In the genomic region with DNA sequence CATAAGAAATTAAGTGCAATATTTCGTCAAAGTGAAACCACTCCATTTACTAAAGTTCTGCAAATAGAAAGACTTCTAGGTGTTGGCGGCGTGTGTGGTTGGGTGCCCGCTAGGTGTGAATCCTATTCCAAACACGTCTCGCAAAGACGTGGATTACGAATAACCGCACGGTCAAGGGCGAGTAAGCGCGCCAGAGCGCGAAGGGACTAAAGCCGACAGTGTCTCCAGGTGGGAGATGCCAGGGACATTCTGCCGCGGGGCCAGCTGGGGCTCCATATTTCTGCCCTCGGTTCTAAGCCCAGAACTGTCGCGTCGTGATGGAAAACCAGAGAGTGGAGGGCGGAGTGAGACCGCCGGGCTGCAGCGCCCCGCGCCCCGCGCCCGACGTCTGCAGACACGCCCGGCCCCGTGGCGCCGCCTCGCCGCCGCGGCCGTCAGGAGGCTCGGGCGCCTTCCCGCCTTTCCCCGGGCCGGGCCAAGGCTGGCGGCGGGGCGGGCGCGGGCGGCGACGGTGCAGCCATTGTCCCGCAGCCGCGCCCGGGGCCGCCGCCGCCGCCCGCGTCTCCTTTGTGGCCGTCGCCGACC, we compare ENCODE assay signal across 8 mouse cellular contexts. TPM values are rescaled to one million over a fixed set of nuclear protein-coding genes. Genes with fewer than 3 reads are reported as not detected.
A peak's percentile ranks its signal among the peaks of the same experiment; 100 is the strongest.
DNase-seq lines count a peak whose midpoint lies in the region; ATAC-seq and TF ChIP-seq lines count a peak whose summit lies in the region.

No protein-coding gene starts in this region.

- no peak for TF ChIP-seq EP300 in liver, embryonic 14.5 days (IDR thresholded peaks at IDR 0.05; ENCODE audit: low read depth)

- H3K9ac ChIP-seq in embryonic facial prominence, embryonic 13.5 days: peak overlapping the region; percentile 88
- peak overlapping the region; percentile 93 for H3K9ac ChIP-seq in heart, embryonic 12.5 days
- H3K9ac ChIP-seq in kidney, embryonic 16.5 days (replicated peaks; ENCODE audit: low read length): peak overlapping the region; percentile 93
- H3K9ac ChIP-seq in liver, embryonic 14.5 days (replicated peaks): peak overlapping the region; percentile 57

- no peak; the same call in 1 of the 2 replicates for TF ChIP-seq POLR2A in thymus, adult 2 months (IDR thresholded peaks at IDR 0.05; ENCODE audit: control insufficient read depth, extremely low read depth, insufficient read depth, low read length, poor library complexity)

- no peaks in the 10 kb centered on the region for H3K9me3 ChIP-seq in embryonic facial prominence, embryonic 13.5 days
- H3K9me3 ChIP-seq in heart, embryonic 12.5 days (replicated peaks): no peaks in the 10 kb centered on the region
- no peaks in the 10 kb centered on the region for H3K9me3 ChIP-seq in kidney, embryonic 16.5 days (ENCODE audit: low read length)
- no peaks in the 10 kb centered on the region for H3K9me3 ChIP-seq in liver, embryonic 14.5 days (ENCODE audit: control insufficient read depth, low read length)

- DNase-seq in CD4-positive helper T cell, adult 2 months (ENCODE audit: low read depth, low spot score): peak; percentile 61
- DNase-seq in adrenal gland, postnatal 14 days: peak; percentile 69
- no peak for DNase-seq in liver, embryonic 14.5 days (ENCODE audit: low read depth in 3 of 3, low spot score in 3 of 3)
- peak; percentile 69 for DNase-seq in neural tube, embryonic 10.5 days (ENCODE audit: extremely low spot score, low spot score)
- peak; percentile 26 for DNase-seq in thymus, adult 2 months

- no peaks in the 10 kb centered on the region for H3K36me3 ChIP-seq in embryonic facial prominence, embryonic 13.5 days
- no peaks in the 10 kb centered on the region for H3K36me3 ChIP-seq in heart, embryonic 12.5 days
- no peaks in the 10 kb centered on the region for H3K36me3 ChIP-seq in kidney, embryonic 16.5 days (ENCODE audit: insufficient read depth, low read length)
- H3K36me3 ChIP-seq in liver, embryonic 14.5 days (replicated peaks; ENCODE audit: control insufficient read depth, insufficient read depth, low read depth): no peaks in the 10 kb centered on the region
- no peaks in the 10 kb centered on the region for H3K36me3 ChIP-seq in thymus, adult 2 months (ENCODE audit: control insufficient read depth, insufficient read depth, low read length)

- ATAC-seq in embryonic facial prominence, embryonic 13.5 days (ENCODE audit: insufficient number of reproducible peaks, insufficient read depth, low FRiP score, low TSS enrichment, low read depth): no peak
- ATAC-seq in heart, embryonic 12.5 days (ENCODE audit: insufficient number of reproducible peaks, low FRiP score): peak; percentile 65
- peak; percentile 78 for ATAC-seq in kidney, embryonic 16.5 days (ENCODE audit: low FRiP score, low TSS enrichment)
- ATAC-seq in liver, embryonic 14.5 days (ENCODE audit: insufficient read depth): peak; percentile 81

- TF ChIP-seq CTCF in liver, embryonic 14.5 days (IDR thresholded peaks at IDR 0.05; ENCODE audit: low read depth): no peak
- no peak for TF ChIP-seq CTCF in thymus, adult 2 months (IDR thresholded peaks at IDR 0.05; ENCODE audit: borderline replicate concordance, control insufficient read depth, extremely low read depth, insufficient read depth, low read length, poor library complexity)

- H3K4me3 ChIP-seq in embryonic facial prominence, embryonic 13.5 days: peak overlapping the region; percentile 73
- peak overlapping the region; percentile 87 for H3K4me3 ChIP-seq in heart, embryonic 12.5 days
- H3K4me3 ChIP-seq in kidney, embryonic 16.5 days (ENCODE audit: low read length): peak overlapping the region; percentile 80
- peak overlapping the region; percentile 69 to 84 for H3K4me3 ChIP-seq in liver, embryonic 14.5 days (ENCODE audit: insufficient read depth in 1 of 2, low read depth in 2 of 2, low read length in 2 of 2)
- H3K4me3 ChIP-seq in thymus, adult 2 months (ENCODE audit: control insufficient read depth, insufficient read depth, low read length): peak overlapping the region; percentile 99

- H3K4me2 ChIP-seq in embryonic facial prominence, embryonic 13.5 days: peak overlapping the region; percentile 77
- H3K4me2 ChIP-seq in heart, embryonic 12.5 days: peak overlapping the region; percentile 75
- H3K4me2 ChIP-seq in kidney, embryonic 16.5 days (replicated peaks; ENCODE audit: low read depth, low read length): peak overlapping the region; percentile 60
- H3K4me2 ChIP-seq in liver, embryonic 14.5 days (ENCODE audit: low read depth): peak overlapping the region; percentile 98

- peaks cover 26% of the 10 kb centered on the region for H3K27me3 ChIP-seq in embryonic facial prominence, embryonic 13.5 days
- 0 out of 2 replicates have a peak, but pooled peaks cover 8% of the 10 kb centered on the region for H3K27me3 ChIP-seq in heart, embryonic 12.5 days (replicated peaks)
- H3K27me3 ChIP-seq in kidney, embryonic 16.5 days (ENCODE audit: insufficient read depth, low read length): peaks cover 3% of the 10 kb centered on the region; the same call in 1 of the 2 replicates
- peaks cover 16% of the 10 kb centered on the region for H3K27me3 ChIP-seq in liver, embryonic 14.5 days (ENCODE audit: control insufficient read depth, insufficient read depth, low read length)
- H3K27me3 ChIP-seq in thymus, adult 2 months (ENCODE audit: control insufficient read depth, insufficient read depth, low read length): no peaks in the 10 kb centered on the region

- under 1% methylated on average over 40 of the region's 68 CpGs for WGBS in embryonic facial prominence, embryonic 13.5 days
- WGBS in heart, embryonic 12.5 days: 4% methylated on average over 36 of the region's 68 CpGs
- WGBS in kidney, embryonic 16.5 days: under 1% methylated on average over 46 of the region's 68 CpGs
- under 1% methylated on average over 56 of the region's 68 CpGs for WGBS in liver, embryonic 14.5 days (ENCODE audit: insufficient replicate concordance)
- WGBS in thymus, adult 2 months: 2% methylated on average over 65 of the region's 68 CpGs

- H3K4me1 ChIP-seq in embryonic facial prominence, embryonic 13.5 days: peaks cover 11% of the 10 kb centered on the region
- H3K4me1 ChIP-seq in heart, embryonic 12.5 days (replicated peaks): no peaks in the 10 kb centered on the region
- H3K4me1 ChIP-seq in kidney, embryonic 16.5 days (ENCODE audit: insufficient read depth, low read length): peaks cover 21% of the 10 kb centered on the region
- peaks cover 8 to 12% of the 10 kb centered on the region in 2 experiments for H3K4me1 ChIP-seq in liver, embryonic 14.5 days (replicated peaks; ENCODE audit: control insufficient read depth in 2 of 2, insufficient read depth in 2 of 2, low read length in 1 of 2)
- peaks cover 10% of the 10 kb centered on the region for H3K4me1 ChIP-seq in thymus, adult 2 months (replicated peaks; ENCODE audit: control insufficient read depth, insufficient read depth, low read length)

- H3K27ac ChIP-seq in embryonic facial prominence, embryonic 13.5 days: peak overlapping the region; percentile 83
- H3K27ac ChIP-seq in heart, embryonic 12.5 days (ENCODE audit: poor library complexity, severe bottlenecking): peak overlapping the region; percentile 73
- peak overlapping the region; percentile 66 for H3K27ac ChIP-seq in kidney, embryonic 16.5 days (ENCODE audit: low read length)
- peak overlapping the region; percentile 25; the same call in 1 of the 2 replicates for H3K27ac ChIP-seq in liver, embryonic 14.5 days
- no peak overlapping the region for H3K27ac ChIP-seq in thymus, adult 2 months (ENCODE audit: control insufficient read depth, insufficient read depth, low read length)

RNA-seq across cellular contexts. Expression of gene Zbtb8a, which starts 0.9 kb away (rescaled TPM):
- 8.1 and 9.0 TPM in 2 replicates for total RNA-seq in adrenal gland, postnatal 14 days (2021)
- polyA plus RNA-seq in embryonic facial prominence, embryonic 13.5 days (2015; fragmentation: Nextera tagmentation; extraction: Ambion mirVana): 13.6 and 14.2 TPM in 2 replicates
- polyA plus RNA-seq in heart, embryonic 12.5 days (2016; fragmentation: Nextera tagmentation; extraction: Ambion mirVana): 11.1 and 11.8 TPM in 2 replicates
- 17.2 and 18.4 TPM in 2 replicates for polyA plus RNA-seq in kidney, embryonic 16.5 days (2015; fragmentation: Nextera tagmentation; extraction: Ambion mirVana)
- 1.8 and 2.1 TPM in 2 replicates for polyA plus RNA-seq in liver, embryonic 14.5 days (2012; rRNA removed)
- 0.41 and 1.1 TPM in 2 replicates for polyA plus RNA-seq in liver, embryonic 14.5 days (2014; fragmentation: Nextera tagmentation; extraction: Ambion mirVana)
- polyA plus RNA-seq in thymus, adult 2 months (2012; rRNA removed): 3.3 and 3.6 TPM in 2 replicates

RNA-seq across cellular contexts. Expression of gene Zbtb8os, which starts 41.6 kb away (rescaled TPM):
- total RNA-seq in adrenal gland, postnatal 14 days (2021): 42.2 and 46.4 TPM in 2 replicates
- polyA plus RNA-seq in embryonic facial prominence, embryonic 13.5 days (2015; fragmentation: Nextera tagmentation; extraction: Ambion mirVana): 44.4 and 45.5 TPM in 2 replicates
- 46.7 and 51.1 TPM in 2 replicates for polyA plus RNA-seq in heart, embryonic 12.5 days (2016; fragmentation: Nextera tagmentation; extraction: Ambion mirVana)
- polyA plus RNA-seq in kidney, embryonic 16.5 days (2015; fragmentation: Nextera tagmentation; extraction: Ambion mirVana): 44.4 and 45.1 TPM in 2 replicates
- polyA plus RNA-seq in liver, embryonic 14.5 days (2012; rRNA removed): 22.3 and 24.5 TPM in 2 replicates
- 33.2 and 33.8 TPM in 2 replicates for polyA plus RNA-seq in liver, embryonic 14.5 days (2014; fragmentation: Nextera tagmentation; extraction: Ambion mirVana)
- polyA plus RNA-seq in thymus, adult 2 months (2012; rRNA removed): 14.3 and 14.4 TPM in 2 replicates

RNA-seq across cellular contexts. Expression of gene Rbbp4, which starts 41.9 kb away (rescaled TPM):
- 122 and 139 TPM in 2 replicates for total RNA-seq in adrenal gland, postnatal 14 days (2021)
- 469 and 486 TPM in 2 replicates for polyA plus RNA-seq in embryonic facial prominence, embryonic 13.5 days (2015; fragmentation: Nextera tagmentation; extraction: Ambion mirVana)
- 342 TPM in 2 replicates for polyA plus RNA-seq in heart, embryonic 12.5 days (2016; fragmentation: Nextera tagmentation; extraction: Ambion mirVana)
- 383 and 405 TPM in 2 replicates for polyA plus RNA-seq in kidney, embryonic 16.5 days (2015; fragmentation: Nextera tagmentation; extraction: Ambion mirVana)
- 45.8 and 60.8 TPM in 2 replicates for polyA plus RNA-seq in liver, embryonic 14.5 days (2012; rRNA removed)
- polyA plus RNA-seq in liver, embryonic 14.5 days (2014; fragmentation: Nextera tagmentation; extraction: Ambion mirVana): 241 and 248 TPM in 2 replicates
- polyA plus RNA-seq in thymus, adult 2 months (2012; rRNA removed): 55.5 and 61.0 TPM in 2 replicates

Comparison
In these comparisons a context has a peak if more than half of its experiments do, and no peak if none do; other contexts are left out.
1. DNase-seq: peak in CD4-positive helper T cell, adult 2 months (single experiment), adrenal gland, postnatal 14 days (single experiment), neural tube, embryonic 10.5 days (single experiment) and thymus, adult 2 months (single experiment); none in liver, embryonic 14.5 days (0 of 3).
2. Peak in every context shown above with its lines, with median percentiles within 50 percentile points of each other: H3K4me2 ChIP-seq, H3K4me3 ChIP-seq and H3K9ac ChIP-seq.